Mouse (Mus musculus): ENCODE data around the gene Schip1. TPM values are rescaled to one million over a fixed set of nuclear protein-coding genes. Genes with fewer than 3 reads are reported as not detected.

Gene Schip1
- polyA plus RNA-seq, 1 experiment from 2014 or later: 152 TPM

DNA sequence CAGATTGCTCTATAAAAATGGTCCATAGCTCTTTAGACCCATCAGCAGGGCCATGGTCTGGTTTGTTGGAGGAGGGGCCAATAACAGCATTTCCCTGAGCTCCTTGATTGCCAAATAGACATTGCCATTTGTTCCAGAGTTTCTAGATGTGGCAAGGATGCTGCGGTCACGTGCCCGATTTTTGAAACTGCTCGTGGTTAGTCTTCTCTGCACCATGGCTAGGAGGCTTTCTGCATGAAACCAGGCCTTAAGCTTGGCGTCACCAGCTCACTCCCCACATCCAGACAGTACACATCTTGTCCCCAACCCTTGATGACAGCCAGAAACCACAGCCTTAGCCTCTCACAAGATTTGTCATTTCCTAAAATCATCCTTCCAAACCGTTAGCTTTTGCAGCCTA, 559.9 kb downstream of the Schip1 start:
- Histone ChIP-seq H3K27ac (no peak overlapping the region), H3K9me3 (no peaks in the 10 kb centered on the region), H3K4me1 (replicated peaks) (no peaks in the 10 kb centered on the region), H3K4me3 (no peak overlapping the region), H3K4me2 (no peak overlapping the region), H3K9ac (no peak overlapping the region), H3K36me3 (peaks cover 74% of the 10 kb centered on the region), H3K27me3 (no peaks in the 10 kb centered on the region)
- no peak for ATAC-seq (ENCODE audit: low FRiP score)
- 94% methylated on average over 6 of the region's 6 CpGs for WGBS

- no peak for ATAC-seq (ENCODE audit: low FRiP score)
- WGBS: 85% methylated on average over 4 of the region's 4 CpGs
- H3K27ac ChIP-seq: no peak overlapping the region
Observed at GRCm38 (mm10) chr3:68630261-68630660, 565.7 kb downstream of the Schip1 start.

GRCm38 (mm10) chr3:68630821-68631220, 566.2 kb downstream of the Schip1 start:
- H3K27ac ChIP-seq: no peak overlapping the region
- no peaks in the 10 kb centered on the region for H3K27me3 ChIP-seq
- H3K9me3 ChIP-seq: no peaks in the 10 kb centered on the region
- no peak overlapping the region for H3K9ac ChIP-seq
- ATAC-seq (ENCODE audit: low FRiP score): no peak
- 62% methylated on average over 3 of the region's 3 CpGs for WGBS
- no peak overlapping the region for H3K4me3 ChIP-seq
- no peak overlapping the region for H3K4me2 ChIP-seq
- no peaks in the 10 kb centered on the region for H3K4me1 ChIP-seq (replicated peaks)
- peaks cover 26% of the 10 kb centered on the region for H3K36me3 ChIP-seq

More at GRCm38 (mm10) chr3:68630261-68630660, 565.7 kb downstream of the Schip1 start:
- Histone ChIP-seq H3K36me3 (peaks cover 31% of the 10 kb centered on the region), H3K4me2 (no peak overlapping the region), H3K9me3 (no peaks in the 10 kb centered on the region), H3K27me3 (no peaks in the 10 kb centered on the region), H3K9ac (no peak overlapping the region), H3K4me3 (no peak overlapping the region), H3K4me1 (replicated peaks) (no peaks in the 10 kb centered on the region)

DNA sequence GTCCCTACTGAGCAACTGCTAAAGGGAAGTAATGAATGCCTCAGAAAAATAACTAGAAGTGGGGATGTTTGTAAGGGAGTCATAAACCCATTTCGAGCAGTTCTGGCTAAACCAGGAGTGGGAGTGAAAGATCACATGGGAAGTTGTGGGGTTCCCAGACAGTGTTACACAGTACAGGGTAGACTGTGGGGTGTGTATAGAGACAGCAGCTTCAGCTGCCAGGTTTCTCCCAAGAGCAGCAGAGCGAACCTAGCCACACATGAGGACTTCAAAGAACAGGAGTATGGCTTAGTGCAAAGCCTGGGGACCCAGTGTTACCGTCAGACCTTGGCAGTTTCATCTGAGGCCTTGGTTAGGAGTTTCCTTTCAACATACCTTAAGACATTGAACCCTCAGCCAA, 568.1 kb downstream of the Schip1 start:
- H3K36me3 ChIP-seq: peaks cover 7% of the 10 kb centered on the region
- 91% methylated on average over 3 of the region's 3 CpGs for WGBS
- H3K4me1 ChIP-seq (replicated peaks): no peaks in the 10 kb centered on the region; the same call in 1 of the 2 replicates
- H3K4me3 ChIP-seq: no peak overlapping the region
- no peaks in the 10 kb centered on the region for H3K27me3 ChIP-seq
- no peak for ATAC-seq (ENCODE audit: low FRiP score)
- H3K4me2 ChIP-seq: no peak overlapping the region
- no peak overlapping the region for H3K27ac ChIP-seq
- no peak overlapping the region for H3K9ac ChIP-seq
- H3K9me3 ChIP-seq: no peaks in the 10 kb centered on the region

- H3K4me3 ChIP-seq: no peak overlapping the region
- 96% methylated on average over 4 of the region's 4 CpGs for WGBS
- peaks cover 3% of the 10 kb centered on the region; the same call in 1 of the 2 replicates for H3K4me1 ChIP-seq (replicated peaks)
- H3K9me3 ChIP-seq: no peaks in the 10 kb centered on the region
- H3K4me2 ChIP-seq: no peak overlapping the region
- H3K27ac ChIP-seq: no peak overlapping the region
- ATAC-seq (ENCODE audit: low FRiP score): no peak
- no peak overlapping the region for H3K9ac ChIP-seq
- H3K27me3 ChIP-seq: no peaks in the 10 kb centered on the region
- peaks cover 5% of the 10 kb centered on the region; the same call in 1 of the 2 replicates for H3K36me3 ChIP-seq
Observed at GRCm38 (mm10) chr3:68633577-68633976, 569.0 kb downstream of the Schip1 start.

DNA sequence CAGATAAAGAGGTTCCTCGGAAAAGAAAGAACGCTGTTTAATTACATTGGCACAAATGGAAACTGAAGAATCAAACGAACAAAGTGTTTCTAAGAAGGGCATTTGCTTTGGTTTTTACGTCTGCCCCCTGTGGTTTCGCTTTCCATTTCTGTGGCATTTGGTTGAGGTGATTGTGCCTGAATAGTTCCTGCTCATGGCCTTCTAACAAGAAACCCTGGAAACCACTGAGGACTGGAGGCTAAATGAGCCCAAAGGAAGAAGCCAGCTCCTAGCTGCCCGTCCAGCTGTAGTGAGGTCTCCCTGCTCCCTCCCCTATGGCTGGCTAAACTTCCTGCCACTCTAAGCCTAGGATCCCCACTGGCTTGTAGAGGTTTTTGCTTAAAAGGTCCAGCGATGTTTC, 573.4 kb downstream of the Schip1 start:
- no peak overlapping the region for H3K9ac ChIP-seq
- no peak overlapping the region for H3K4me2 ChIP-seq
- H3K36me3 ChIP-seq: no peaks in the 10 kb centered on the region
- no peaks in the 10 kb centered on the region for H3K27me3 ChIP-seq
- no peaks in the 10 kb centered on the region for H3K9me3 ChIP-seq
- peaks cover 3% of the 10 kb centered on the region; the same call in 1 of the 2 replicates for H3K4me1 ChIP-seq (replicated peaks)
- H3K27ac ChIP-seq: no peak overlapping the region
- no peak overlapping the region for H3K4me3 ChIP-seq
- no peak for ATAC-seq (ENCODE audit: low FRiP score)
- 16% methylated on average over 7 of the region's 7 CpGs for WGBS

DNA sequence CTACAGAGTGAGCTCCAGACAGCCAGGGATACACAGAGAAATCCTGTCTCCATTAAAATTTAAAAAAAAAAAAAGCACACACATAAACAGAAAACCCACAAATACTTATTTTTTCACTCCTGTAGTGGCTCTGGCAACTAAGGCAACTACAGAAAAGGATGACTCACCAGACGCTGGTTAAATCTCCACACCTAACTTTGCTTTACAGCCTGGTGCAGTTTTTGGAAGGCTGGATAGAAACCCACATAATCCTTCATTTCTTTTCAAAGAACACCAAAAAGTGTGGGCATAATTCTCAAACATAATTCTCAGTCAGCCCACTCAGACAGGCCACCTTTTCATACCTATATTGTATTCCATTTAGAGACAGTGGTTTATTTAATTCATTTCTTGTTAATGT, 574.1 kb downstream of the Schip1 start:
- no peak overlapping the region for H3K9ac ChIP-seq
- peaks cover 3% of the 10 kb centered on the region; the same call in 1 of the 2 replicates for H3K9me3 ChIP-seq
- H3K27ac ChIP-seq: no peak overlapping the region
- WGBS: 85% methylated on average over 1 of the region's 1 CpGs
- no peak overlapping the region for H3K4me3 ChIP-seq
- H3K4me2 ChIP-seq: no peak overlapping the region
- H3K4me1 ChIP-seq (replicated peaks): peaks cover 3% of the 10 kb centered on the region; the same call in 1 of the 2 replicates
- H3K27me3 ChIP-seq: no peaks in the 10 kb centered on the region
- ATAC-seq (ENCODE audit: low FRiP score): no peak
- H3K36me3 ChIP-seq: no peaks in the 10 kb centered on the region

GRCm38 (mm10) chr3:68642935-68643334, 578.3 kb downstream of the Schip1 start:
- no peaks in the 10 kb centered on the region for H3K36me3 ChIP-seq
- no peak for ATAC-seq (ENCODE audit: low FRiP score)
- H3K4me2 ChIP-seq: no peak overlapping the region
- no peak overlapping the region for H3K27ac ChIP-seq
- H3K9ac ChIP-seq: no peak overlapping the region
- peaks cover 3% of the 10 kb centered on the region; the same call in 1 of the 2 replicates for H3K9me3 ChIP-seq
- no peaks in the 10 kb centered on the region for H3K27me3 ChIP-seq
- 0 out of 2 replicates have a peak, but pooled peaks cover 3% of the 10 kb centered on the region for H3K4me1 ChIP-seq (replicated peaks)
- 85% methylated on average over 7 of the region's 7 CpGs for WGBS
- no peak overlapping the region for H3K4me3 ChIP-seq

DNA sequence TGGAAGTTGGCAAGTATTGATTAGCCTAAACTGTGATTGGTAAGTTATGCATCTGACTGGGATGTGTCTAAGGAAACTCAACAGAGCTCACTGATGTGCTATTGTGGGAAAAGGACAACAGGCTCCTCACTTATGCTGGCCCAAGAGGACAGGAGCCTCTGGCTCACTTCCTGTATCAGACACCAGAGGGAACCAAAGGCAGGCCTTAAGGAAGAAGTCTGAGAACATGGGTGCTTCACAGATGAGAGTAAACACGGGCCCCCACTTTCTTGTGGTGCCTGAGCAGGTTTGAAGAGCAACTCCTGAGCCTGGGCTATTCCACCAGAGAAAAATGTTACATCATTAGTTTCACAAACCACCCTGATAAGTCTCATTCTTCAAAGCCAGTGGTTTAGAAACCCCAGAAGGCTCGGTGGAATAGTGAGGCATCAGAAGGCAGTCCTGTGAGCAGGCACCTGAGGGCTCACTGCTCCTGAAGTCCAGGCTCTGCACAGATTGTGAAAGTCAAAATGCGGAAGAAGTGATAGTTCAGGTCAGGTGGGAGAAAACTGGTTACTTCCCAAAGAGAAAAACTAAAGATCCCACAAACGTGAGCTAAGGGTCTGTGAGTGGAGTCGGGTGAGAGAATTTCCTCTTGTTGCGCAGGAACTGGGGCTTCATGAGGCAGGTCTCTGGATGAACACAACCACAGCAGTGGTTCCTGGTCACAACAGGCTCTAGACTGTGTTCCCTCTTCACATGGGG, 582.0 kb downstream of the Schip1 start:
- H3K4me2 ChIP-seq: no peak overlapping the region
- H3K36me3 ChIP-seq: no peaks in the 10 kb centered on the region
- no peak overlapping the region for H3K27ac ChIP-seq
- H3K9ac ChIP-seq: no peak overlapping the region
- peaks cover 3% of the 10 kb centered on the region; the same call in 1 of the 2 replicates for H3K9me3 ChIP-seq
- 91% methylated on average over 6 of the region's 6 CpGs for WGBS
- H3K4me1 ChIP-seq (replicated peaks): no peaks in the 10 kb centered on the region
- H3K27me3 ChIP-seq: no peaks in the 10 kb centered on the region
- H3K4me3 ChIP-seq: no peak overlapping the region
- no peak for ATAC-seq (ENCODE audit: low FRiP score)

GRCm38 (mm10) chr3:68647282-68647681, 582.7 kb downstream of the Schip1 start:
- Histone ChIP-seq H3K9me3 (peaks cover 3% of the 10 kb centered on the region; the same call in 1 of the 2 replicates), H3K27ac (no peak overlapping the region), H3K4me3 (no peak overlapping the region), H3K36me3 (no peaks in the 10 kb centered on the region), H3K4me2 (no peak overlapping the region), H3K9ac (no peak overlapping the region), H3K4me1 (replicated peaks) (no peaks in the 10 kb centered on the region), H3K27me3 (no peaks in the 10 kb centered on the region)
- ATAC-seq (ENCODE audit: low FRiP score): no peak
- 98% methylated on average over 3 of the region's 3 CpGs for WGBS

- H3K27me3 ChIP-seq: no peaks in the 10 kb centered on the region
- no peak overlapping the region for H3K9ac ChIP-seq
- WGBS: 96% methylated on average over 3 of the region's 3 CpGs
- H3K36me3 ChIP-seq: no peaks in the 10 kb centered on the region
- no peaks in the 10 kb centered on the region for H3K4me1 ChIP-seq (replicated peaks)
- no peaks in the 10 kb centered on the region for H3K9me3 ChIP-seq
- no peak for ATAC-seq (ENCODE audit: low FRiP score)
- H3K27ac ChIP-seq: no peak overlapping the region
- no peak overlapping the region for H3K4me3 ChIP-seq
- no peak overlapping the region for H3K4me2 ChIP-seq
Observed at GRCm38 (mm10) chr3:68650251-68650650, 585.6 kb downstream of the Schip1 start.

GRCm38 (mm10) chr3:68656607-68657352, 592.2 kb downstream of the Schip1 start:
- no peak overlapping the region for H3K4me2 ChIP-seq
- H3K27me3 ChIP-seq: no peaks in the 10 kb centered on the region
- no peaks in the 10 kb centered on the region for H3K36me3 ChIP-seq
- no peaks in the 10 kb centered on the region for H3K9me3 ChIP-seq
- no peaks in the 10 kb centered on the region for H3K4me1 ChIP-seq (replicated peaks)
- no peak for ATAC-seq (ENCODE audit: low FRiP score)
- no peak overlapping the region for H3K4me3 ChIP-seq
- no peak overlapping the region for H3K9ac ChIP-seq
- no peak overlapping the region for H3K27ac ChIP-seq
- 92% methylated on average over 4 of the region's 4 CpGs for WGBS
